Mouse (Mus musculus): ENCODE data around the gene Lcmt2. TPM values are rescaled to one million over a fixed set of nuclear protein-coding genes. Genes with fewer than 3 reads are reported as not detected.
"Not testable (repeated sequence)": the region's sequence is repeated elsewhere in the genome, so short reads cannot be mapped to it uniquely, and the experiment has no call there.

Lcmt2 gene
- total RNA-seq, 1 experiment from 2014 or later, result 11.9 TPM

DNA sequence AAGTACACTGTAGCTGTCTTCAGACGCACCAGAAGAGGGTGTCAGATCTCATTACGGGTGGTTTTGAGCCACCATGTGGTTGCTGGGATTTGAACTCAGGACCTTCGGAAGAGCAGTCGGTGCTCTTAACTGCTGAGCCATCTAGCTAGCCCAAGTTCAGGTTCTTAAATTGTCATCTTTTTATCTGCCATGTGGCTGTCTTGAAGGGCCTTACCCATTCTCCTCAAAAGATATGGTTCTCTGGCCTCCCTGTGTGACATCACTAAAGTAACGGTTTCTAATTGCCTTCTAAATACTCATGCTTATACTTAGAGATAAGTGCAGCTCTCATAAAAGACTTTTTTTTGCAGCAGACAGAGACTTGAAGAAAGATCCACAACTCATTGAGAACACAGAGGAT, 14.2 kb downstream of the Lcmt2 start:
- ATAC-seq (replicated peaks; ENCODE audit: low read depth, poor library complexity, severe bottlenecking), result not testable (repeated sequence)

- no peak for ATAC-seq (replicated peaks; ENCODE audit: low read depth, poor library complexity, severe bottlenecking)
Observed at GRCm38 (mm10) chr2:121119260-121119659, 21.2 kb downstream of the Lcmt2 start.

GRCm38 (mm10) chr2:121115418-121115817, 25.0 kb downstream of the Lcmt2 start:
- ATAC-seq (replicated peaks; ENCODE audit: low read depth, poor library complexity, severe bottlenecking), result no peak

DNA sequence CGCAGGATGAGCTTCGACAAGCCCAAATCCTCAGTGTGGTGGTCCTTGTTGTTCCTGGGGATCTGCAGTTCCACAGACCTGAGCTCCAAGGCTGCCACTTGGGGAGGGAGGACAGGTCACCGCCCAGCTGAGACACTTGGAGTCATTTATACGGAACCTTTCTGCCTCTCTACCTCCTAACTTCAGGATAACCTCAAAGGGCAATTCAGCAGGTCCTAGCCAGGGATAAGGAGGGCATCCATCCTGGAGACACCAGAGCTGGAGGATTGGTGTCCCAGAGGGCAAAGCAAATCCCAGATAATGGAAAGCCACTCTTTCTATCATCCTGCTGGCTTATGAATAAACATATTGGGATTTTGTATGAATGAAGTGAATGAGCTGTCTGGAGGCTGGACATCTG, 30.8 kb downstream of the Lcmt2 start, which contains the start of gene Tgm7:
Tgm7 (minus strand) TSS at position 101 of the 400 bp plus-strand sequence.
- ATAC-seq (replicated peaks; ENCODE audit: low read depth, poor library complexity, severe bottlenecking), result no peak

DNA sequence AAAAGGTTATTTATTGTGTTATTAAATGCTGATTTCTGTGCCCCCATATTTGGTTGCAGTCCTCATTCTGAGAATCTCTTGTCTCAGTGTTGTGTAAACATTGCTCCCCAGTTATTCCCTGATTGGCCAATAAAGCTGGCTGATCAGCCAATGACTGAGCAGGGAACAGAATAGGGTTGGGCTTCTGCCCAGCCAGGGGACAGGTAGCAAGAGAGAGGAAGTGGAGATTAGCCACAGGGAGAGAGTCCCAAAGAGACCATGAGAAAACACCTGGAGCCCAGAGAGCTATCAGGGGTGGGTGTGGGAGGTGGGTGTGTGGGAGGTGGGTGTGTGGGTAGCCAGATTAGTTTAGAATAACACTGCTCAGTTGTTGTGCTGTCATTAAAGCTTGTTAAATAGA, 34.5 kb downstream of the Lcmt2 start:
- ATAC-seq (replicated peaks; ENCODE audit: low read depth, poor library complexity, severe bottlenecking), result no peak

DNA sequence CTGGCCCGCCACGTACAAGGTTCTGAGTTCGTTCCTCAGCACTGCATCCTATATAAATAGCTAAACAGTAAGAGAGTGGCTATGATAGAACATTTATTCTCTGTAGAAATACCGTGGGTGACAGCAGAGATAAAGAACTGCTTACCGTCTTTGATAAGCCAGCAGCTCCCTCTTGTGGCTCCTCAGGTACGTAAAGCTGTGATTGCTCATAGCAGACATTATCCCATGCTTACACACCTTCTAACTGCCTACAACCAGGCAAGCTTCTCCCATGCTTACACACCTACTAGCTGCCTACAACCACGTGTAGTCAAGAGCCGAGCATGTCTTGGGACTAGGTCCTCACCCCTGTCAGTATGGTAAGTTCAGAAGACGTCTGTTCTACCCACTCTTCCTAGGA, 38.4 kb downstream of the Lcmt2 start:
- peak; percentile 90 for ATAC-seq (replicated peaks; ENCODE audit: low read depth, poor library complexity, severe bottlenecking)

- no peak for ATAC-seq (replicated peaks; ENCODE audit: low read depth, poor library complexity, severe bottlenecking)
Observed at GRCm38 (mm10) chr2:121089751-121090150, 50.7 kb downstream of the Lcmt2 start.

- ATAC-seq (replicated peaks; ENCODE audit: low read depth, poor library complexity, severe bottlenecking), result no peak
Observed at GRCm38 (mm10) chr2:121088507-121088906, 51.9 kb downstream of the Lcmt2 start.

DNA sequence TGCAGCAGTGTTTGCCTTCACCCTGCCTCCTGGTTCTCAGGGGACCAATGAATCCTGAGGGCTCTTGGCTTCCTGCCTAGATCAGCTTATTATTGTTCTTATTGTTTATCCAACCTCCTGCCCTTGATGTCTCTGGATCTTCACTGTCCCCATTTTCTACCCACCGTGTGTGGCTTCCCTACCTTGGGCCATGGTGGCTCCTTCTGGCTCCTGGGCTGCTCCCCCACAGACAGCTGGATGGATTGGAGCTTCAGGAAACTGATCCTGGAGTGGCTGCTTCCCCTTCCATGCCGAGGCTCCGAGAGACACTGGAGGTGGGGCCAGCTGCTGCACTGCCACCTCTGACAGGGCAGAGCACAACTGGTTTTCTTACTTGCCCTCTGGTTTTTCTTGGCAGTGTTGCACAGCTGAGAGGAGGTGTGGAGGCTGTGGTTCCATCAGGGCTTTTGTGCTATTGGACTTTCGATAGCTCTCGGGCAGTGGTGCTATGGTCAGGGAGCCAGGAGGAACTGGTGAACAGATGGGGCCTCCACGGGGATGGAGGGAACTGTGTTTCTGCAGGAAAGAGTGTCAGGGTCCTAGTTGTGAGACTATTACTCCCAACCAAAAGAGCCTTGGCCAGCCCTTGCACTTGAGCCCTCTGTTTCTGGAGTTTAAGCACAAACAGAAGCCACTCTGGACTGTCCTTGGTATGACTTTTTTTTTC, 54.8 kb downstream of the Lcmt2 start, which contains the start of gene Tgm5:
Tgm5 (minus strand) TSS at position 362 of the 706 bp plus-strand sequence.
- ATAC-seq (replicated peaks; ENCODE audit: low read depth, poor library complexity, severe bottlenecking), result no peak

- ATAC-seq (replicated peaks; ENCODE audit: low read depth, poor library complexity, severe bottlenecking), result peak; percentile 98
Observed at GRCm38 (mm10) chr2:121082626-121083025, 57.8 kb downstream of the Lcmt2 start.

Other genes with a start within 250 kb of the Lcmt2 start
- 30.4 and 33.0 TPM in 2 replicates for gene Ubr1, start 169.9 kb downstream of the Lcmt2 start, total RNA-seq (2017)
- gene Tmem62, start 163.6 kb downstream of the Lcmt2 start, total RNA-seq (2017), result 2.1 and 4.4 TPM in 2 replicates
- gene Ccndbp1, start 132.2 kb downstream of the Lcmt2 start, total RNA-seq (2017), result 34.7 and 53.0 TPM in 2 replicates
- gene Epb42, start 103.6 kb downstream of the Lcmt2 start, total RNA-seq (2017), result 7.8 and 10.2 TPM in 2 replicates
- gene Tgm5, start 54.8 kb downstream of the Lcmt2 start, total RNA-seq (2017), result not detected in 2 replicates
- not detected in 2 replicates for gene Tgm7, start 30.9 kb downstream of the Lcmt2 start, total RNA-seq (2017)
- gene Adal, start 225 bp downstream of the Lcmt2 start, total RNA-seq (2017), result 8.1 and 14.7 TPM in 2 replicates
- 30.3 and 32.1 TPM in 2 replicates for gene Tubgcp4, start 30.0 kb upstream of the Lcmt2 start, total RNA-seq (2017)
- gene Zscan29, start 30.5 kb upstream of the Lcmt2 start, total RNA-seq (2017), result 18.0 and 20.1 TPM in 2 replicates
- gene Trp53bp1, start 130.8 kb upstream of the Lcmt2 start, total RNA-seq (2017), result 43.2 and 45.5 TPM in 2 replicates
- under 0.01 TPM in 1 of 2 replicates, not detected in the other for gene Map1a, start 148.9 kb upstream of the Lcmt2 start, total RNA-seq (2017)
- gene Ppip5k1, start 214.7 kb upstream of the Lcmt2 start, total RNA-seq (2017), result 12.2 and 22.1 TPM in 2 replicates
- not detected in 2 replicates for gene Ckmt1, start 217.1 kb upstream of the Lcmt2 start, total RNA-seq (2017)
- gene Strc, start 246.5 kb upstream of the Lcmt2 start, total RNA-seq (2017), result not detected in 2 replicates